Mouse (Mus musculus): ENCODE measurements at regions not wholly inside any gene's neighbourhood (a gene's known extent, or its start where the extent isn't known, plus 50 kb on each side); places are given as distances from the start of the nearest gene placed in this dataset.

GRCm38 (mm10) chr17:45807452-45807851 is 73.8 kb upstream of the 1600014C23Rik start:
- Histone ChIP-seq H3K27ac (ENCODE audit: insufficient read depth, low read depth, low read length) (peak overlapping the region; percentile 83), H3K4me1 (ENCODE audit: control insufficient read depth, insufficient read depth, low read length) (peaks cover 33% of the 10 kb centered on the region), H3K4me3 (ENCODE audit: insufficient read depth, low read length) (peak overlapping the region; percentile 9; the same call in 1 of the 2 replicates)
- TF ChIP-seq CTCF (IDR thresholded peaks at IDR 0.05; ENCODE audit: low read depth, low read length): no peak
- TF ChIP-seq POLR2A (IDR thresholded peaks at IDR 0.05; ENCODE audit: borderline replicate concordance, low read depth, low read length): no peak

DNA sequence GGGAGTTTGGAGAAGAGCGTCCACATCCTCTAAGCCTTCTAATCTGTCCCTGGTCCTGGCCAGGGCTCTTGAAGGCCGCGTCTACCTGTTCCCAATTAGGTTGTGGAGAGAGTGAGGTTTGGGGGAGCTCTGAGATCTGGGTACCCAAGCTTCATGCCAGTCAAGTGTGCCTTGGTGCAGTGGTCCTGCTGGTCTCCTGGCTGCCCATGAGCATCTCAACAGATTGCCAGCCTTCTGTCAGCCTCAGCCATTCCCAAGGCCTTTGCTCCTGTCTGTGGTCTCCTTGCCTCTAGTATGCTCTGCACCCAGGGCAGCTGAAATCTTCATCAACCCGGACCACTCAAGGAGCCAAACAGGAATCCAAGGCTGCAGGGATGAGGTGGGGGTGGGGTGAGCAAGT is 73.2 kb upstream of the 1600014C23Rik start:
- Histone ChIP-seq H3K27ac (ENCODE audit: insufficient read depth, low read depth, low read length) (peak overlapping the region; percentile 68), H3K4me3 (ENCODE audit: insufficient read depth, low read length) (peak overlapping the region; percentile 0; the same call in 1 of the 2 replicates), H3K4me1 (ENCODE audit: control insufficient read depth, insufficient read depth, low read length) (peaks cover 32% of the 10 kb centered on the region)
- no peak for TF ChIP-seq CTCF (IDR thresholded peaks at IDR 0.05; ENCODE audit: low read depth, low read length)
- TF ChIP-seq POLR2A (IDR thresholded peaks at IDR 0.05; ENCODE audit: borderline replicate concordance, low read depth, low read length): no peak

DNA sequence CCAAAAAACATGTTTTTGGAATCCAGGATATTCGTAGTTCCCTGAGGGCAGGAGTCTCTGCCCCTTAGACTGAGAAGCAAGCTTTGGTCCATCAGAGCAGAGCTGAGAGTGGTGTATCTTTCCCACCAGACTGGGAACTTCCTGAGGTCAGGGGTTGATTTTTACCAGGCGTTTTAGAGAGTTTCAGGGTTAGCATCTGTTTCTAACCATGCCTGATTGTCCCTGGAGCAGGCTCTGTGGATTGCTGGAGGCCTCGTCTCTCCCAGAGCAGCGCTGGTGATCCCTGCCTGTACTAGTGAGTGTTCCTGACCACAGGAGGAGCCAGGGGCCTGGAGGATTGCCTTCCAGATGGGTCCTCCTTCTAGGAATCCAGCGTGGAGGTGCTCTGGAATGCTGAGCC is 72.8 kb upstream of the 1600014C23Rik start:
- H3K4me3 ChIP-seq (ENCODE audit: insufficient read depth, low read length): no peak overlapping the region
- TF ChIP-seq CTCF (IDR thresholded peaks at IDR 0.05; ENCODE audit: low read depth, low read length): no peak
- TF ChIP-seq POLR2A (IDR thresholded peaks at IDR 0.05; ENCODE audit: borderline replicate concordance, low read depth, low read length): no peak
- peaks cover 32% of the 10 kb centered on the region for H3K4me1 ChIP-seq (ENCODE audit: control insufficient read depth, insufficient read depth, low read length)
- H3K27ac ChIP-seq (ENCODE audit: insufficient read depth, low read depth, low read length): peak overlapping the region; percentile 68

DNA sequence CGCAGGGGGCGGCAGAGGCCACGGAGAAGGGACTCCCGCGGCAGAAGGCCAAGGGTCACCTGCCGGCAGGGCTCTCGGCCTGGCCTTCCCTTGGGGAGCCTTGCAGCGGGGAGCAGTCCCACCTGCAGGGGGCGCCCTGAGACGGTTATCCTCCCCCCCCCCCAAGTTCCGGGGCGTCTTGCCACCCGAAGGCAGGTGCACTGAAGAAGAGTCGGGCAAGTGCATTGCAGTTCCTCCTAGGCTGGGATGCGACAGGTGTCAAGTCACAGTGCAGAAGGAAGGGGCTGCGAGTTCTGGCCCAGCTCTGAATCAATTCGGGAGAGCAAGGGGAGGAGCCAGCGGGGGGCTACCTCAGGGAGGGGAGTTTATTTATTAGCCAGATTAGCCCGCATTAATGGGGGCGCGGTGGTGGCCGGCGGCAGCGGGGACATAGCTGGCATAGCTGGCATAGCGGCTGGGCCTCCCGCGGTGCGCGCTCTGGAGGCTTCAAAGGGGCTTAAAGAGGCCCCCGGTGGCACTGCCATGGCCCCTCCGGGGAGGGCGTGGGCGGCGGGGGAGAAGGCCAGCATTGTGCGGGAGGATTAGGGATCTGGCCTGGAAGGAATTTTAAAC is 71.9 kb upstream of the 1600014C23Rik start:
- TF ChIP-seq CTCF (IDR thresholded peaks at IDR 0.05; ENCODE audit: low read depth, low read length) (no peak), POLR2A (IDR thresholded peaks at IDR 0.05; ENCODE audit: borderline replicate concordance, low read depth, low read length) (no peak)
- Histone ChIP-seq H3K27ac (ENCODE audit: insufficient read depth, low read depth, low read length) (no peak overlapping the region), H3K4me1 (ENCODE audit: control insufficient read depth, insufficient read depth, low read length) (peaks cover 31% of the 10 kb centered on the region), H3K4me3 (ENCODE audit: insufficient read depth, low read length) (no peak overlapping the region)

- peaks cover 30% of the 10 kb centered on the region for H3K4me1 ChIP-seq (ENCODE audit: control insufficient read depth, insufficient read depth, low read length)
- no peak overlapping the region for H3K4me3 ChIP-seq (ENCODE audit: insufficient read depth, low read length)
- no peak overlapping the region for H3K27ac ChIP-seq (ENCODE audit: insufficient read depth, low read depth, low read length)
- TF ChIP-seq POLR2A (IDR thresholded peaks at IDR 0.05; ENCODE audit: borderline replicate concordance, low read depth, low read length): no peak
- TF ChIP-seq CTCF (IDR thresholded peaks at IDR 0.05; ENCODE audit: low read depth, low read length): no peak
These were observed 69.7 kb upstream of the 1600014C23Rik start for GRCm38 (mm10) chr17:45803331-45803730.

- no peak overlapping the region for H3K4me3 ChIP-seq (ENCODE audit: insufficient read depth, low read length)
- H3K27ac ChIP-seq (ENCODE audit: insufficient read depth, low read depth, low read length): no peak overlapping the region
- TF ChIP-seq POLR2A (IDR thresholded peaks at IDR 0.05; ENCODE audit: borderline replicate concordance, low read depth, low read length): no peak
- TF ChIP-seq CTCF (IDR thresholded peaks at IDR 0.05; ENCODE audit: low read depth, low read length): no peak
- H3K4me1 ChIP-seq (ENCODE audit: control insufficient read depth, insufficient read depth, low read length): peaks cover 28% of the 10 kb centered on the region
These were observed 68.8 kb upstream of the 1600014C23Rik start for GRCm38 (mm10) chr17:45802439-45802838.

DNA sequence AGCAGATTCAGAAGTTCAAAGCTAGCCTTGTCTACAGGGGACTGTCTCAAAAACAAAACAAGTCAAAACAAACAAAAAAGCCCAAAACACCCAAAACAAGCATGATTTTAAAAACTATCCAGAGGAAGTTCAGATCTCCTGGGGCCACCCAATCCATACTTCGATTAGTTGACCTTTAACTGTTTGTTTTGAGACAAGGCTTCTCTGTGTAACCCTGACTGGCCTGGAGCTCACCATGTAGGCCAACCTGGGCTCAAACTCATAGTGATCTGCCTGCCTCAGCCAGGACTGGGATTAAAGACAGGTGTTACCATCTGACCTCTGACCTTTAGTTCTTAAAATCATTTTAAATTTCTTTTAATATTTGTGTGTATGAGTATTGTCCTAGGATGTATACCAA is 66.1 kb upstream of the 1600014C23Rik start:
- no peak overlapping the region for H3K27ac ChIP-seq (ENCODE audit: insufficient read depth, low read depth, low read length)
- no peak overlapping the region for H3K4me3 ChIP-seq (ENCODE audit: insufficient read depth, low read length)
- H3K4me1 ChIP-seq (ENCODE audit: control insufficient read depth, insufficient read depth, low read length): peaks cover 20% of the 10 kb centered on the region
- no peak for TF ChIP-seq CTCF (IDR thresholded peaks at IDR 0.05; ENCODE audit: low read depth, low read length)

GRCm38 (mm10) chr17:45798996-45799395 is 65.4 kb upstream of the 1600014C23Rik start:
- Histone ChIP-seq H3K27ac (ENCODE audit: insufficient read depth, low read depth, low read length) (no peak overlapping the region), H3K4me3 (ENCODE audit: insufficient read depth, low read length) (no peak overlapping the region), H3K4me1 (ENCODE audit: control insufficient read depth, insufficient read depth, low read length) (peaks cover 18% of the 10 kb centered on the region)
- TF ChIP-seq POLR2A (IDR thresholded peaks at IDR 0.05; ENCODE audit: borderline replicate concordance, low read depth, low read length) (no peak), CTCF (IDR thresholded peaks at IDR 0.05; ENCODE audit: low read depth, low read length) (no peak)

DNA sequence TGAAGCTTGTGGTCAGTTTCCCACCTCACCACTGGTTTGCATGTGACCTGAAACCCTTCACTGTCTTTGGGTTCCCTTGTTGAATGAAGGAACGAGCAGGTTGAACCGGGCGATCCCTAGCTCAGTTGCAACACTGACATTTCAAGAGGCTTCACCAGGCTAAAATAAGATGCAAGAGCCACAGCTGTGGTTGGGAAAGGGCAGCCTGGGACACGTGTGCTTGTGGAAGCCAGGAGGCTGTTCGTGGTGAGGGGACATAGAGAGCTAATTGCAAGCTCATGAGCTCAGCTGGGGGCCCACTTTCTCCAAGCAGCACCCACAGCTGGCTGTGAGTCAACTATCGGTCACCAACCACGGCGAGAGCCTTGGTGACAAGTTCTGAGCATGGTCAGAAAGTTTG is 64.8 kb upstream of the 1600014C23Rik start:
- no peak for TF ChIP-seq CTCF (IDR thresholded peaks at IDR 0.05; ENCODE audit: low read depth, low read length)
- no peak for TF ChIP-seq POLR2A (IDR thresholded peaks at IDR 0.05; ENCODE audit: borderline replicate concordance, low read depth, low read length)
- Histone ChIP-seq H3K4me1 (ENCODE audit: control insufficient read depth, insufficient read depth, low read length) (peaks cover 16% of the 10 kb centered on the region), H3K4me3 (ENCODE audit: insufficient read depth, low read length) (no peak overlapping the region), H3K27ac (ENCODE audit: insufficient read depth, low read depth, low read length) (no peak overlapping the region)

GRCm38 (mm10) chr17:45797121-45797520 is 63.5 kb upstream of the 1600014C23Rik start:
- H3K4me3 ChIP-seq (ENCODE audit: insufficient read depth, low read length): no peak overlapping the region
- peaks cover 14% of the 10 kb centered on the region for H3K4me1 ChIP-seq (ENCODE audit: control insufficient read depth, insufficient read depth, low read length)
- H3K27ac ChIP-seq (ENCODE audit: insufficient read depth, low read depth, low read length): no peak overlapping the region
- no peak for TF ChIP-seq CTCF (IDR thresholded peaks at IDR 0.05; ENCODE audit: low read depth, low read length)
- TF ChIP-seq POLR2A (IDR thresholded peaks at IDR 0.05; ENCODE audit: borderline replicate concordance, low read depth, low read length): no peak
